Mouse (Mus musculus): ENCODE measurements around the gene Fam129a. TPM values are rescaled to one million over a fixed set of nuclear protein-coding genes. Genes with fewer than 3 reads are reported as not detected.
"Not testable (repeated sequence)": the region's sequence is repeated elsewhere in the genome, so short reads cannot be mapped to it uniquely, and the experiment has no call there.

The Fam129a gene
- total RNA-seq, 4 experiments from 2014 or later: 8.8 to 16.2 (median 12.4) TPM

DNA sequence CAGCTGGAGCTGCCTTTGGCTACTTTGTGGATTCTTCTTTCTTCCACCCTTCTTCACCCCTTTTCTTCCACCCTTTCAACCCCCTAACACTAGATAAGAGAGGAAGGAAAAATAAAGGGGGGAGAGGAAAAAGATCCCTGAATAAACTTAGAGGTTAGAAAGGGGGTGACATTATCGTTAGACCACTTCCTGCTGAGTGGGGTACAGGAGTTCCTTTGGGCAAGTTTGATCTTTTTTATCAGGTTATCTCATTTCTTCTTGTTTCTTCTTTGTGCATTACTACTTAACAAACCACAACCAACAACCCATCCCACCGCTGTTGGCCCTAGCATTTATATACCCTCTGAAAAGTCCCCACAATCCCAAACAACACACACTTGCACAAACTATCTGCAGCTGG is 154.6 kb downstream of the Fam129a start:
- no peak for DNase-seq (ENCODE audit: low spot score)

GRCm38 (mm10) chr1:151726358-151726757 is 155.4 kb downstream of the Fam129a start:
- no peak for DNase-seq (ENCODE audit: low spot score)

DNA sequence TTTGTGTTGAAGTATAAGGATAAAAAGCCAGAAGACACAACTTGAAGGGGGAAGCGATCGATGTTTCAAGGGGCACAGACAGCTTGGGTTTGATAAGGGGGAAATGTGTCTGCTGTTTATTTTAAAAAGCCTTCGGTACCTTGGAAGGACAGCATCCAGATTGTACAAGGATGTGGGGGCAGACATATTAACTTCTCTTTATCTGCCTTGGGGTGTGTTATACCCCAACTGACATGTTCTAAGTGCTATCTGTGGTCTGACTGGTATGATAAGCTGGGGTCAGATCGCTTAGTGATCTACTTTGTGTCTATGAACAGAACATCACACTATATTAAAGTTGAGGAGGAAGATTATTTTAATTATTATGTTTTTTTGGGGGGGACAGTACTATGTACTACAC is 157.2 kb downstream of the Fam129a start:
- DNase-seq (ENCODE audit: low spot score): no peak

GRCm38 (mm10) chr1:151737146-151737545 is 166.2 kb downstream of the Fam129a start:
- DNase-seq (ENCODE audit: low spot score): no peak

DNA sequence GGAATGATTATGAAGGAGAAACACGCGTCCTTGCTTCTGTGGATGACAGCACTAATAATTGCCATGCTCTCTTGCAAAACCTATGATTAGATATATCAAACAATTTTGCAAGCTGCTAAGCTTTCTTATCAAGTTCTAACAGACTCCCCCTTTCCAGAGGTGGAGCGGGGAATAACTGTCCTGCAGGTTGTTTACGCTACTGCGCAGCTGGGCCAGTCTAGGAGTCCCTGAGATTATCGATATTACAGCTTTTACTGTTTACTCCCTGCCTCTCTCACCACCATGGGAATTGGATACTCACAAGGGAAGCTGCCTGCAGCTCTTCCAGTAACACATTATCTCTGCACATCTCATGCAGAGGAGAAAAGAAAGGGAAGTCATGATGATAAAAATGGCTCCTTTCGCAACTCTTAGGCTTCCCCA is 170.2 kb downstream of the Fam129a start:
- no peak for DNase-seq (ENCODE audit: low spot score)

DNA sequence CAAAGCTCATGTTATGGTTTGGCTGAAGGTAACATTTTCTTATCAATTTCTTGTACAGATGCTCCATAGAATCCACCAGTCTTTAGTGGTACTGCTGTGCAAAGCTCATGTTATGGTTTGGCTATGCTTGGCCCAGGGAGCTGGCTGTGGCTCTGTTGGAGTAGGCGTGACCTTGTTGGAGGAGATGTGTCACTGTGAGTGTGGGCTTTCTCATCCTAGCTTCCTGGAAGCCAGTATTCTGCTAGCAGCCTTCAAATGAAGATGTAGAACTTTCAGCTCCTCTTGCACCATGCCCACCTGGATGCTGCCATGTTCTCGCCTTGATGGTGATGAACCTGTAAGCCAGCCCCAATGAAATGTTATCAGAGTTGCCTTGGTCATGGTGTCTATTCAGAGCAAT is 178.9 kb downstream of the Fam129a start:
- not testable (repeated sequence) for DNase-seq (ENCODE audit: low spot score)

- no peak for DNase-seq (ENCODE audit: low spot score)
Observed at GRCm38 (mm10) chr1:151752946-151753345, 182.0 kb downstream of the Fam129a start.

GRCm38 (mm10) chr1:151753374-151753929 is 182.5 kb downstream of the Fam129a start:
- no peak for DNase-seq (ENCODE audit: low spot score)

GRCm38 (mm10) chr1:151754028-151754489 is 183.1 kb downstream of the Fam129a start:
- no peak for DNase-seq (ENCODE audit: low spot score)

DNA sequence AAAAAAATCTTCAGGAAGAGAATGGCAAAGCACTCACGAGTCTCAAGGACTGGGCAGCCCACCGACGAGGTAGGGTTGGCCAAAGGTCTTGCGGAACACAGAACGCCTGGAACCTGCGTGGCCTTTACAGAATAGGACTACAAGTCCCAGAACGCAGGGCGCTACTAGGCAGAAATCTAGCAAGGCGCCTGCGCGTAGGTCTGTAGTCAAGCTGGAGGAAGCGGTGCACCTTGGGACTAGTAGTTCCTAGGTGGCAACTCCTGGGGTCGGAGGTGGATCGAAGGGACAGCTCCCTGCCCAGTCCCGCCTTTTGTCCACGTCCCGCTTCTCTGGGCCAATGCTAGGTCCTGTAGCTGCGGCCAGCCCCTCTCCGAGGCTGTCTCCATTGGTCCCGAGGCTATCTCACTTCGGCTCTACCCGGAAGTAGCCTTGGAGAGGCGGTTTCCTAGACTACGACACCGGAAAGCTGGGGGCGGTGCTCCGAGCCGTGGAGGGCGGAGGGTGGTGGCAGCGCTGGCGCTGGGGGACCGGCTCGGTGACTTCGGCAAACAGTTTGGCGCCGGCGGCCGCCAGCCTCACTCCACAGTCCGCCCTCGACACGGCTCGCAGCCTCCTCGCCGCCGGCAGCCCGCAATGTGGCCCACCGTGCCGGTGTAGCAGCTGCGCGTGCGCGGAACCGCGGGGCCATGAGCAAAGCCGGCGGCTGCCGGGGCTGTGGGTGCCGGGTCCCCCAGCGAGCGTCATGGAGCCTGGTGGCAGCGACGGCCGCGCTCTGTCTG is 184.1 kb downstream of the Fam129a start, which contains the start of gene Edem3:
Gene Edem3 (plus strand): TSS at position 491 of the 779 bp plus-strand sequence.
- peak; percentile 98 for DNase-seq (ENCODE audit: low spot score)

DNA sequence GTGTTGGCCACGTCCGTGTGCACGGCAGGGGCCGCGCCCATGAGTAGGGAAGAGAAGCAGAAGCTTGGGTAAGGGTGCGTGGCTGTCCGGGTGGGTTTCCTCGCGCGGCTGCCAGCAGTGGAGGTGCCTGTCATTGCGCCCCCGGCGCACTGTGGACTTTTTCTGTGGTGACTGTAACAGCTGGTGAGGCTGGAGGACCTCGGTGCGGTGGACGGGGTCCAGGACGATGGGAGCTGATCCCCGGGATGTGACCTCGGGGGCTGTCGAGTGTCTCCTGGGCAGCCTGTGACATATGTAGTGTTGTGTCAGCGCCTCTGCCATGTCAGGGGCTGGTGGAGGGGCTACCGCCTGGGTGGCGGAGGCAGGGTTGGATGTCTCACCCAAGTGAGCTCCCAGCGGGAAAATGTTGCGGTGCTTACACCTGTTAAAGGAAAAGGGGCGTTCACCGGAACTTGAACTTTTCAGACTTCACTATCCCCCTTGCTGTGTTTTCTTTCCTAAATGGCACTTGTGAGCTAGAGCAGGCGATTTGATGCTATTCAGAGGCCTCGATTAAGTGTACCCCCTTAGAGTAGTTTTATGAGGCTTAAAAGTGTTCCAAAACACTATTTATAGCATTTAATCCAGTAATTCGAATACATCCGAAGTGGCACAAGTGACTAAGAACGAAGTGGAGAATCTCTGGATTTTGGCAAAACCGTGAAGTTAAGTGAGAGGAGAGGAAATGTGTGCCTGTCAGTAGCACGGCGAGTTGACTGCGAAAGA is 184.9 kb downstream of the Fam129a start:
- no peak for DNase-seq (ENCODE audit: low spot score)

DNA sequence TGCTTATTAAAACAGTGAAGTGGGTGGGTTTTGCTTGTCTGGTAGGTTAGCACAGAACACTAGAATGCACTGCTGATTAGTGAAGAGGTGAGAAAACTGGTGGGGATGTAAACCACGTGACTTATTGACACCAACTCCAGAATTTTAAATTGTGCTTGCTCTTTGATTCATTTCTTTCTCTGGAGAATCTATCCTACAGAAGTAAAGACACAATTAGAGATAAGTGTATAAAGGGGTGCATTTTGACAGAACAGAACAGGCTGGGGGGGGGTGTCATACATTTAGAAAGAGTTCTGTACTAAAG is 185.4 kb downstream of the Fam129a start:
- no peak for DNase-seq (ENCODE audit: low spot score)

GRCm38 (mm10) chr1:151758301-151758700 is 187.3 kb downstream of the Fam129a start:
- DNase-seq (ENCODE audit: low spot score): no peak

DNA sequence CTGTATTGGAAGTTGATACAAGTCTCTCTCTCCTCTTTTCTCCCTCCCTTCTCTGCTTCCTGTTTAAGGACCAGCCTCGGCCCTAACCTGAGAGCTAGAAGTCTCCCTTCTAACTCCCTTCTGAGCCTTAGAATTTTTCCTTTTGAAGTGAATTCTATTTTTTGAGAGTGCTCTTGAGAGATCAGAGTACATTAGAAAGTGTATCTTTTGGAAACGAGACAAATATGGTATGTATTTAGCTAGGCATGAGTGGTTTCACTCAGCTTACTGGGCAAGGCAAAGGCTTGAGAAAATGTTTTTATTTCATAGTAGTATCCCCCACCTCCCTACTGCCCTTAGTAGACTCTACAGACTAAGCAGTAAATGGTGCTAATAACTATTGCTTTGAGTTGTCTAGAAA is 188.0 kb downstream of the Fam129a start:
- DNase-seq (ENCODE audit: low spot score): no peak

DNA sequence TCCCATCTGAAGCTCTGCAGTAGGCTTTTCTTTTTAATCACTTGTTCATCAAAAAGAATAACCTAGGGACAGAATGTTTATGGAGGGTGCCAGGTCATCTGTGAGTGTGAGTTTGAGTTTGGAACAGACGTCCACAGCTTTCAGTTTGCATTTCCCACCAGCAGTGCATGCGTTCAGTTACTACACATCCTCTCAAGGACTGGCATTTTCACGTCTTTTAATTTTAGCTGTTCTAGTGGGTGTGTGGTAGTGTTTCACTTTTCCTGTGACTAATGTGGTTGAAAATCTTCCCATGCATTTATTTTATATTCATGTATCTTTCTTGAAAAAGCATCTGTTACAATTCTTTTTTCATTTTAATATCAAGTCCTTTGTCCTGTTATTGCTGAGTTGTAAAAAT is 193.2 kb downstream of the Fam129a start:
- DNase-seq (ENCODE audit: low spot score): no peak

DNA sequence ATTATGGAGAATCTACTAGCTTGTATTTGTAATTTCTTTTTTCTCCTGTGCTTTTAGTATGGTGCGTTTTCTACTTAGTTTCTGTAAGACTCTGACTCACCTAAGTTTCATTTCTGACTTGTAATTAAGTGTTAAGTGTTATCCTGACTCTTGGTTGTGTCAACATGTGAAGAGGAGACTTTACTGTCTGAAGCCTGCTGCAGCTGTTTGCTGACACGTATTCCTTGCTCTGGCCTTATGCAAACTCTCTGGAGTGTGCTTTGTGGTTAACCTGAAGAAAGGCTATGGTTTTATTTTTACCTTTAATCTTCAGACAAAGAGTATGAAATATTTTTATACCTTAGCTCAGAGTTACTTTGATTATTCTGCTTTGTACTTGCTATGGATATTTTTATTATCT is 195.2 kb downstream of the Fam129a start:
- DNase-seq (ENCODE audit: low spot score): no peak

GRCm38 (mm10) chr1:151766976-151767654 is 196.1 kb downstream of the Fam129a start:
- no peak for DNase-seq (ENCODE audit: low spot score)

DNA sequence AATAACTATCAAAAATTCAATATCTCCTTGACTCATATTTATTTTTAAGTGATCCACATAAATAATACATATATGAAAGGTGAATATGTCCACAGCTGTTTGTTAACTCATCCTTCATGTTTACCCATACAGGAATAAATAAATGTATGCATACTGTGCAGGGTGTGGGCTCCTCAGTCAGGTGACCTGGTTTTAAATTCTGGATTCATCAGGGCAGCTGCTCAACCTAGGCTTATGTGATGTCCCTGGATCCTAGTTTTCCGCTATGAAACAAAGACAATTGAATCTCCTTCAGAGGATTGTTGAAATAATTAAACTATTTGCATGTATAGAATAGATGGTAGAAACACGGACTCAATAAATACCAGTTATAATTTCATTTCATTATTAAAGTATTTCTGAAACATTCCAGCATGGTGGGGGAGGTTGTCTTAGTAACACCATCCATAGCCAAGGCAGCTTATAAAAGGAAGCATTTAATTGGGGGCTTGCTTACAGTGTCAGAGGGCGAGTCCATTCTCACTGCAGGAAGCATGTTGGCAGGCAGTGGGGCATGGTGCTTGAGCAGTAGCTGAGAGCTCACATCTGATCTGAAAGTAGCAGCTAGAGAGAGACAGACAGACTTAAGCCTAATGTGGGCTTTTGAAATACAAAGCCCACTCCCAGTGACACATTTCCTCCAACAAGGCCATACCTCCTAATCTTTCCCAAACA is 198.4 kb downstream of the Fam129a start:
- DNase-seq (ENCODE audit: low spot score): no peak

All from heart, adult 8-10 months (tissue).